9 mouse cellular contexts compared by ENCODE assay signal in genomic region chr8:115874789-115875188, GRCm38 (mm10).
DNase-seq lines count a peak whose midpoint lies in the region; ATAC-seq and TF ChIP-seq lines count a peak whose summit lies in the region.
"Had no signal": no experiment of that assay in that cellular context is flagged by ENCODE, and none has a peak within 500 bp of the region (broad histone marks: within the 10 kb centered on the region; RNA-seq: fewer than 3 reads in every experiment).

No protein-coding gene starts in this region.

- no peaks in the 10 kb centered on the region for H3K4me1 ChIP-seq in cerebellum, adult 2 months (ENCODE audit: control insufficient read depth, insufficient read depth, low read length)
- no peaks in the 10 kb centered on the region for H3K4me1 ChIP-seq in midbrain, embryonic 14.5 days (ENCODE audit: control insufficient read depth, insufficient read depth, low read length)
- no peaks in the 10 kb centered on the region for H3K4me1 ChIP-seq in midbrain, embryonic 15.5 days
- peaks cover 9% of the 10 kb centered on the region; the same call in 1 of the 2 replicates for H3K4me1 ChIP-seq in stomach, embryonic 14.5 days (ENCODE audit: control insufficient read depth, insufficient read depth, low read length)
- H3K4me1 ChIP-seq: heart, embryonic 10.5 days had no signal

- ATAC-seq in midbrain, embryonic 14.5 days (ENCODE audit: low FRiP score, low TSS enrichment) = no peak
- no peak for ATAC-seq in midbrain, embryonic 15.5 days (replicated peaks)
- ATAC-seq in stomach, embryonic 14.5 days (ENCODE audit: insufficient number of reproducible peaks, insufficient read depth, low FRiP score, low read depth) = peak; percentile 76; the same call in 1 of the 2 replicates

- WGBS in cerebellum, adult 2 months = 56% methylated on average over 7 of the region's 7 CpGs
- WGBS in midbrain, embryonic 14.5 days = 52% methylated on average over 7 of the region's 7 CpGs
- WGBS in midbrain, embryonic 15.5 days = 40% methylated on average over 7 of the region's 7 CpGs
- WGBS in stomach, embryonic 14.5 days = 32% methylated on average over 7 of the region's 7 CpGs

- TF ChIP-seq CTCF in cerebellum, adult 2 months (IDR thresholded peaks at IDR 0.05; ENCODE audit: borderline replicate concordance, insufficient read depth, low read depth, low read length) = no peak

- H3K9me3 ChIP-seq in midbrain, embryonic 14.5 days (ENCODE audit: control insufficient read depth, low read length) = no peaks in the 10 kb centered on the region
- H3K9me3 ChIP-seq in midbrain, embryonic 15.5 days = no peaks in the 10 kb centered on the region
- no peaks in the 10 kb centered on the region for H3K9me3 ChIP-seq in stomach, embryonic 14.5 days (ENCODE audit: control insufficient read depth, low read depth, low read length)
- H3K9me3 ChIP-seq: heart, embryonic 10.5 days had no signal

- H3K9ac ChIP-seq in midbrain, embryonic 14.5 days (replicated peaks; ENCODE audit: low read length) = no peak overlapping the region
- H3K9ac ChIP-seq in midbrain, embryonic 15.5 days = no peak overlapping the region
- H3K9ac ChIP-seq in stomach, embryonic 14.5 days (replicated peaks; ENCODE audit: low read depth, low read length) = no peak overlapping the region

- no peaks in the 10 kb centered on the region for H3K36me3 ChIP-seq in midbrain, embryonic 14.5 days (ENCODE audit: control insufficient read depth, insufficient read depth, low read length)
- H3K36me3 ChIP-seq in midbrain, embryonic 15.5 days (replicated peaks) = no peaks in the 10 kb centered on the region
- H3K36me3 ChIP-seq in stomach, embryonic 14.5 days (ENCODE audit: control insufficient read depth, insufficient read depth, low read length) = no peaks in the 10 kb centered on the region
- H3K36me3 ChIP-seq: heart, embryonic 10.5 days had no signal

- H3K27me3 ChIP-seq in cerebellum, adult 2 months (ENCODE audit: control insufficient read depth, insufficient read depth, low read length) = no peaks in the 10 kb centered on the region
- no peaks in the 10 kb centered on the region for H3K27me3 ChIP-seq in midbrain, embryonic 14.5 days (ENCODE audit: control insufficient read depth, insufficient read depth, low read length)
- no peaks in the 10 kb centered on the region for H3K27me3 ChIP-seq in midbrain, embryonic 15.5 days (replicated peaks)
- H3K27me3 ChIP-seq in stomach, embryonic 14.5 days (ENCODE audit: control insufficient read depth, insufficient read depth, low read length) = no peaks in the 10 kb centered on the region

- no peak overlapping the region for H3K4me2 ChIP-seq in midbrain, embryonic 14.5 days (ENCODE audit: low read length)
- H3K4me2 ChIP-seq in midbrain, embryonic 15.5 days = no peak overlapping the region
- no peak overlapping the region for H3K4me2 ChIP-seq in stomach, embryonic 14.5 days (replicated peaks; ENCODE audit: low read depth, low read length)

- DNase-seq in cerebellum, postnatal 10 days = peak; percentile 54 to 67
- no peak for DNase-seq in cerebellum, adult 2 months
- peak; percentile 77 for DNase-seq in midbrain, embryonic 14.5 days
- DNase-seq in kidney, postnatal 10 days = peak; percentile 84
- DNase-seq in frontal cortex, postnatal 25 days (ENCODE audit: low spot score in 2 of 2) = no peak
- no peak for DNase-seq in spleen, postnatal 10 days (ENCODE audit: low spot score in 2 of 2)

- H3K27ac ChIP-seq in cerebellum, adult 2 months (ENCODE audit: insufficient read depth, low read length) = no peak overlapping the region
- H3K27ac ChIP-seq in midbrain, embryonic 14.5 days (replicated peaks; ENCODE audit: low read depth, low read length) = no peak overlapping the region
- H3K27ac ChIP-seq in midbrain, embryonic 15.5 days = no peak overlapping the region
- H3K27ac ChIP-seq in stomach, embryonic 14.5 days (ENCODE audit: low read length) = peak overlapping the region; percentile 64; the same call in 1 of the 2 replicates
- H3K27ac ChIP-seq: heart, embryonic 10.5 days had no signal

- no peak overlapping the region for H3K4me3 ChIP-seq in cerebellum, adult 2 months (replicated peaks; ENCODE audit: insufficient read depth, low read depth, low read length)
- no peak overlapping the region for H3K4me3 ChIP-seq in midbrain, embryonic 14.5 days (replicated peaks; ENCODE audit: low read depth, low read length)
- H3K4me3 ChIP-seq in midbrain, embryonic 15.5 days = no peak overlapping the region
- H3K4me3 ChIP-seq in stomach, embryonic 14.5 days (ENCODE audit: low read depth, low read length) = no peak overlapping the region
- H3K4me3 ChIP-seq: heart, embryonic 10.5 days had no signal

- TF ChIP-seq POLR2A in cerebellum, adult 2 months (IDR thresholded peaks at IDR 0.05; ENCODE audit: borderline replicate concordance, insufficient read depth, low read length) = no peak

Comparison
In these comparisons a context has a peak if more than half of its experiments do, and no peak if none do; other contexts are left out.
1. DNase-seq: peak in cerebellum, postnatal 10 days (2 of 2), midbrain, embryonic 14.5 days (single experiment) and kidney, postnatal 10 days (single experiment); none in cerebellum, adult 2 months (0 of 2), frontal cortex, postnatal 25 days (0 of 2) and spleen, postnatal 10 days (0 of 2).